Mouse (Mus musculus) hindbrain, embryonic 15.5 days (tissue): ENCODE results near the gene Emc8. TPM values are rescaled to one million over a fixed set of nuclear protein-coding genes. Genes with fewer than 3 reads are reported as not detected.
A peak's percentile ranks its signal among the peaks of the same experiment; 100 is the strongest.

Experiments
- ATAC-seq: fragments of 200-750 bp; cut with Nextera tagmentation; 2 replicates; pipeline ENCODE4 v1.8.0; 2017; ENCODE audit warnings: low read depth, moderate number of reproducible peaks, moderate TSS enrichment; ENCODE audit not compliant: low FRiP score
- H3K27ac ChIP-seq: fragments of 300-500 bp; sonication (generic); replicated peaks from 2 replicates; pipeline ENCODE4 v1.5.1; 2015; ENCODE audit warnings: mild to moderate bottlenecking, inconsistent platforms
- H3K27me3 ChIP-seq: fragments of 300-500 bp; sonication (generic); 2 replicates; pipeline ENCODE4 v1.6.1; 2015; ENCODE audit warnings: control low read depth, inconsistent platforms
- H3K36me3 ChIP-seq: fragments of 300-500 bp; sonication (generic); 2 replicates; pipeline ENCODE4 v1.6.1; 2015; ENCODE audit warnings: control low read depth, inconsistent platforms
- H3K4me1 ChIP-seq: fragments of 300-500 bp; sonication (generic); replicated peaks from 2 replicates; pipeline ENCODE4 v1.6.1; 2015; ENCODE audit warnings: control low read depth, inconsistent platforms
- H3K4me2 ChIP-seq: fragments of 300-500 bp; sonication (generic); 2 replicates; pipeline ENCODE4 v1.6.1; 2015; ENCODE audit warnings: moderate library complexity, mild to moderate bottlenecking, inconsistent platforms
- H3K4me3 ChIP-seq: fragments of 300-500 bp; sonication (generic); 2 replicates; pipeline ENCODE4 v1.5.1; 2015; ENCODE audit warnings: mild to moderate bottlenecking, inconsistent platforms
- H3K9ac ChIP-seq: fragments of 300-500 bp; sonication (generic); 2 replicates; pipeline ENCODE4 v1.6.1; 2015; ENCODE audit warnings: inconsistent platforms
- H3K9me3 ChIP-seq: fragments of 300-500 bp; sonication (generic); 2 replicates; pipeline ENCODE4 v1.6.1; 2016; ENCODE audit warnings: control low read depth, inconsistent platforms
- WGBS: fragments of 180-500 bp; shearing (Covaris S2); methylation state at CpG from one replicate; pipeline ENCODE4 v1.1.7; 2015; 5-methylcytosine and 5-hydroxymethylcytosine counted together
- polyA plus RNA-seq: library from polyadenylated mRNA; unstranded; fragments of >200 nt; fragmentation: Nextera tagmentation; extraction: Ambion mirVana; gene quantifications from 2 replicates; pipeline ENCODE4 v1.2.1, GENCODE M21; 2015

The Emc8 gene
- polyA plus RNA-seq, 1 experiment from 2014 or later, result 114 TPM

DNA sequence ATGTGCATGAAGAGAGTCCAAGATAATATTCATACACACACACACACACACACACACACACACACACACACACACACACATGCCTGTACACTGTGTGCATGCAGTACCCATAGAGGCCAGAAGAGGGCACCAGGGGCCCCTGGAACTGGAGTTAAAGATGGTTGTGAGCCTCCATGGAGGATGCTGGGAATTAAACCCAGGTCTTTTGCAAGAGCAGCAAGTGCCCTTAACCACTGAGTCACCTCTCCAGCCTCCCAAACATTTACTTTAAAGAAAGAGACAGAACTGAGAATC is 29.6 kb upstream of the Emc8 start:
- H3K9ac ChIP-seq, result no peak overlapping the region
- no peaks in the 10 kb centered on the region for H3K9me3 ChIP-seq
- H3K36me3 ChIP-seq, result no peaks in the 10 kb centered on the region
- no peak overlapping the region for H3K27ac ChIP-seq
- peaks cover 8% of the 10 kb centered on the region for H3K4me1 ChIP-seq
- ATAC-seq, result no peak
- no peaks in the 10 kb centered on the region for H3K27me3 ChIP-seq
- no peak overlapping the region for H3K4me2 ChIP-seq
- no peak overlapping the region for H3K4me3 ChIP-seq

DNA sequence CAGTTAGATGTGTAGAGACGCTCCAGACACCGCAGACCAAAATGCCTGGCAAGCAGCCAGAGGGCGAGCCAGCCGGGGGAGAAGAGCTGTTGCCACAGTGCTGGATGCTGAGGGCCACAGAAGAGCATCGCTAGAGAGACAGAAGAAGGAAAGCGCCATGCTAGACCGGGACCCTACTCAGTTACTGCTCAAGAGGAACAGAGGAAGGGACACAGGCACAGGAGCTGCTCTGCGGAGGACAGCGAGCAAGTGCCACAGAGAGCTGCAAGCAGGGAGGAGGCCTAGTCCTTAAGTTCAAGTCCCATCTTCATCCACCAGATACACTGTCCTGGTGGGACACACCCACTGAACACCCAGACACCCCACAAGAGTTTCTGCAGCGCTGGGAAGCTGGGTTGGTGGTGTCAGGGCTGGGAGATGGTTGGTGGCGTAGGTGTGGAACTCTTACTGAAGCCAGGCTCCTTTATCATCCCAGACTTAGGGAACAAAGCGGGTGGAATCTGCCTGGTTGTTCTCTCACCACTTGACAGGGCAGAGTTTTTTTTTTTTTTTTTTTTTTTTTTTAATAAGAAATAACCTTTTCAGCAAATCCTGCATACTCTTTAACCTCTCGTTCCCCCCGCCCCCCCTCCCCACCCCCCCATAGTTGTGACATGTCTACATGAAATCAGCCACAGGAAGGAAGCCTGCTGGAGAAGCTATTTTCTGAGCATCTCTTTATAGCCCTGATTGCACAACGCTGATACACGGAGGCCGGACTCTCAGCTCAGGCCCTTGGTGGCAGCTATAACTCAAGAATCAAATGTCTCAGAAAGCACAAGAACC is 29.0 kb upstream of the Emc8 start:
- no peaks in the 10 kb centered on the region for H3K36me3 ChIP-seq
- H3K4me2 ChIP-seq, result no peak overlapping the region
- 0 out of 2 replicates have a peak, but pooled peaks have one; percentile 19 for ATAC-seq
- no peaks in the 10 kb centered on the region for H3K9me3 ChIP-seq
- peaks cover 8% of the 10 kb centered on the region for H3K4me1 ChIP-seq
- WGBS, result 76% methylated on average over 17 of the region's 17 CpGs
- no peak overlapping the region for H3K9ac ChIP-seq
- H3K27ac ChIP-seq, result peak overlapping the region; percentile 13; the same call in 1 of the 2 replicates
- H3K27me3 ChIP-seq, result no peaks in the 10 kb centered on the region
- no peak overlapping the region for H3K4me3 ChIP-seq

DNA sequence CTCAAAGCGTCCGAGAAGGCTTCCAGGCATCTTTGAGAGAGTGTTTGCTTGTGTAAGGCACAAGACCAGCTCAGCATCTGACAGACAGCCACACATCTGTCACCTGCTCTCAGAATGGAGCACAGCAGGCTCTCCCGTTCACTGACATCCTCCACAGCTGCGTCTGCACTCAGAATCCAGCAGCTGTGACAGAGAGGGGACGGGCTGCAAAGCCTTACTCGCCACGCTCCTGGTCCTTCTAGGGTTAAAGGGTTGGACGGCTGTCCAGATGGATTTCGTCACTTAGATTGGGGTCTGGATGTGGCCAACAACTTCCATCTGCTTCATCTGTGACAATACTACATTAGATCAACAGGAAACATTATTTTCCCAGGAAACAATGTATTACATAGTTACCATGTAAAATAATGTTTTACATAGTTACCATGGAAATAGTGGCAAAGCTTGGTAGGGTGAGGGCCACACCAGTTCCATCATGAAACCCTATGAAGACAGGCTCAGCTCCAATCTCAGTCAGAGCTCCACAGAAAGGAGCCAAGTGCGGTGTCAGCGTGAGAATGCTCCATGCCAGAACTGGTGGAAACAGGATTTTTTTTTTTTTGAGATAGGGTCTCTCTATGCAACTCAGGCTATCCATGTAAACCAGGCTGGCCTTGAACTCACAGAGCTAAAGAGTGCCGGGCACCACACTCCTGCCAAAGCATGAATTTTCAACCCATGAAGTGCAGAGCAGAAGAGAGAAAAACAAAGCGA is 28.2 kb upstream of the Emc8 start:
- H3K9me3 ChIP-seq, result no peaks in the 10 kb centered on the region
- H3K9ac ChIP-seq, result no peak overlapping the region
- WGBS, result 47% methylated on average over 13 of the region's 13 CpGs
- H3K27ac ChIP-seq, result peak overlapping the region; percentile 13; the same call in 1 of the 2 replicates
- peaks cover 8% of the 10 kb centered on the region for H3K4me1 ChIP-seq
- no peak overlapping the region for H3K4me2 ChIP-seq
- no peak overlapping the region for H3K4me3 ChIP-seq
- no peak for ATAC-seq
- H3K27me3 ChIP-seq, result no peaks in the 10 kb centered on the region
- no peaks in the 10 kb centered on the region for H3K36me3 ChIP-seq

DNA sequence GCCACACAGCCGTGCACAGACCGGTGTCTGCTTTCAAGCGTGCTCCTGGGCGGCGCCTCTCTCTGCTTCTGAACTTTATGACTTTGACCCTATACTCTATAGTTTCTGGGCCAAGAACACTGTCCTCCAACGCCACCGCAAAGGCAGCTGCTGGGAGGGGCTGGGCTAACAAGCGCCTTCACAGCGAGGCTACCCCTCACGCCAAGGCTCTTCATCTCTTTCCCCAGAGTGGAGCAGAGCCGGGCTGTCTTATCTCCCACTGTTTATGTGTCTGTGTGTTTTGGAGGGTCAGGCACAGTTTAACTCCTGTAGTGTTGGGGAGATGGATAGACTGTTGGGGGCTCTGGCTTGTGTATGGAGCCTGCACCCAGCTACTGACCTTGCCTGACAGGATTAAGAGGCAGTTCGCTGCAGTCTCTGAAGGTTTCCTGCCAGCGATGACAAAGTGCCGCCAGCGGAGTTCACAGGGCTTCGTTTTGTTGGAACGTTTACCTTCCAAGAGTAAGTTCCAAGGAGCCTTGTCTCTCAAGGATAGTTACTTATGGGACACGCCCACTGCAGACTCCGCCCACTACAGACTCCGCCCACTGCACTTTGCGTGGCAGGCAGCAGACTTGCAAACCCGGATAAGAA is 25.6 kb upstream of the Emc8 start:
- H3K4me2 ChIP-seq, result no peak overlapping the region
- 56% methylated on average over 22 of the region's 22 CpGs for WGBS
- no peak overlapping the region for H3K4me3 ChIP-seq
- H3K27ac ChIP-seq, result no peak overlapping the region
- no peaks in the 10 kb centered on the region for H3K27me3 ChIP-seq
- no peaks in the 10 kb centered on the region for H3K9me3 ChIP-seq
- H3K9ac ChIP-seq, result no peak overlapping the region
- ATAC-seq, result no peak
- no peaks in the 10 kb centered on the region for H3K36me3 ChIP-seq
- H3K4me1 ChIP-seq, result peaks cover 8% of the 10 kb centered on the region

DNA sequence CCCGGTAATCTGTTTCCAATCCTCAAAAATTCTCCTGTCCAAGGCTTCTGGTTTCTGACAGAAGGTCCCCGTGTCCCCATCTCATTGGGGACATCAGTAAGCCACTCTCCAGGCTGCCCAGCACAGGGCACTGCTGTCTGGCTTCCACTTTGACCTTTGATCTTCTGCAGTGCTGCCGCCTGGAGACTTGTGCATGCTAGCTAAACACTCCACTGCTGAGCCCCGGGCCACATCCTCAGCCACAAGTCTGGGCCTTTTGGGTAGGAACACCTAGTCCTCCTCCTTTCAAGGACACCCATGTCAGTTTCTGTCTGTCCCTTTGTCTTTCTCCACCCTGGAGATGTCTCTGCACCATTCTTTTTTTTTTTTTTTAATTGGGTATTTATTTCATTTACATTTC is 24.6 kb upstream of the Emc8 start:
- H3K9ac ChIP-seq, result no peak overlapping the region
- H3K36me3 ChIP-seq, result no peaks in the 10 kb centered on the region
- H3K27me3 ChIP-seq, result no peaks in the 10 kb centered on the region
- WGBS, result 73% methylated on average over 4 of the region's 4 CpGs
- no peak overlapping the region for H3K27ac ChIP-seq
- H3K4me1 ChIP-seq, result peaks cover 8% of the 10 kb centered on the region
- H3K4me3 ChIP-seq, result no peak overlapping the region
- no peaks in the 10 kb centered on the region for H3K9me3 ChIP-seq
- ATAC-seq, result no peak
- H3K4me2 ChIP-seq, result no peak overlapping the region

DNA sequence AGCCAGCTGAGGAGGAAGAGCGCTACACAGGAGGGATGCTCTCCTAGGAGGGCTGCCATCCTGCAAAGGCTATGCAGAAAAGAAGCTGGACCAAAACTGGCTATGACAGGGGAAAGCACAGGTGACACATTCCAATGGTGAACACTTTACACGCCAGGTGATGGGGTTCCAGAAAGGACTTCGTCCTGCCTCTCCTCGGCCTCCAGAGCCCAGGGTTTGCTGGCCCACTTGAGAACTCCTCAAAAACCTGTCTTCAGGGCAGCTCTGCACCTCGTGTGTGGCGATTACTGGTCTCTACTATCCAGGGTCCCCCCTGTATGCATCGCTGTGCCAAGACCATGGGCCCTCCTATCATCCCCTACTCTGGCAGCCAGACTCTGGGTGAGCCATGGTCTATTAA is 20.1 kb upstream of the Emc8 start:
- Histone ChIP-seq H3K4me3 (no peak overlapping the region), H3K27me3 (no peaks in the 10 kb centered on the region), H3K9ac (no peak overlapping the region), H3K36me3 (no peaks in the 10 kb centered on the region), H3K9me3 (no peaks in the 10 kb centered on the region), H3K27ac (no peak overlapping the region), H3K4me2 (no peak overlapping the region), H3K4me1 (no peaks in the 10 kb centered on the region)
- WGBS, result 91% methylated on average over 7 of the region's 7 CpGs
- no peak for ATAC-seq

DNA sequence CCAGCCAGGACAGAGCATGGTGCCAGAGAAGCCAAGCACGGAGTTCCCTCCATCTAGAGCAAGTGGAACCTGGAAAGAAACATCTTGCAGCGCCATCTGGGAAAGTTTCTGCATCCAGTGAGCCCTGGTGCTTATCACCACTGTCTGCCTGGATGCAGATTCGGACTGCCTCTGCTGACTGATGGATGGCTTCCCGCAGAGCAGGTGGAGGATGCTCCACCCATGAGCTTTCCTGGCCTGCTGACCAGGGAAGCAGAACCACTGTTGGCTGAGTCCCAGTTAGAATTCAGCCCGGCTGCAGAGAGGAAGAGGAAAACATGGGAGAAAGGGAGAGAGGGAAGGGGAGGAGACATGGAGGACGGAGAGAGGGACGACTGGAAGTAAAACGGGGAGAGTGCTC is 19.4 kb upstream of the Emc8 start:
- Histone ChIP-seq H3K4me3 (no peak overlapping the region), H3K4me1 (no peaks in the 10 kb centered on the region), H3K36me3 (no peaks in the 10 kb centered on the region), H3K27ac (no peak overlapping the region), H3K4me2 (no peak overlapping the region), H3K27me3 (no peaks in the 10 kb centered on the region), H3K9me3 (no peaks in the 10 kb centered on the region), H3K9ac (no peak overlapping the region)
- ATAC-seq, result no peak
- 74% methylated on average over 8 of the region's 8 CpGs for WGBS

DNA sequence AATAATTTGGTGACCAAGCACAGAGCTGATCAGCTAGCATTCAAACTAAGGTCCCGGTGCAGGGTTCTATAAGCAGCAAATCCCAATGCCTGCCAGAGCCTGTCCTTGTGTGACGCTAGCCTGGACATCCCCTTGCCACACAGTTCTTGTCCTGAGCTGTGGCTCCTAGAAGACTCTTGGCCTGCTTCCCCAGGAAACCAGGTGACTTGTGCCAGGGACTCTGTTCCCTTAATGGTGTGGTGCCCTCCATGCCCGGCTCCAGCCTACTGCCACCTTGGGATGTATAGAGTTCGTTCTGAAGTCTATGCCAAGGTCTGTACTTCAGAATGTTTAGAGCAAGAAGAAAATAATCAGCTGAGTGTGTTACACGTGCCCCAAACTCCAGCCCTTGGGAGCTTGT is 18.2 kb upstream of the Emc8 start:
- 82% methylated on average over 5 of the region's 5 CpGs for WGBS
- H3K4me3 ChIP-seq, result no peak overlapping the region
- ATAC-seq, result no peak

DNA sequence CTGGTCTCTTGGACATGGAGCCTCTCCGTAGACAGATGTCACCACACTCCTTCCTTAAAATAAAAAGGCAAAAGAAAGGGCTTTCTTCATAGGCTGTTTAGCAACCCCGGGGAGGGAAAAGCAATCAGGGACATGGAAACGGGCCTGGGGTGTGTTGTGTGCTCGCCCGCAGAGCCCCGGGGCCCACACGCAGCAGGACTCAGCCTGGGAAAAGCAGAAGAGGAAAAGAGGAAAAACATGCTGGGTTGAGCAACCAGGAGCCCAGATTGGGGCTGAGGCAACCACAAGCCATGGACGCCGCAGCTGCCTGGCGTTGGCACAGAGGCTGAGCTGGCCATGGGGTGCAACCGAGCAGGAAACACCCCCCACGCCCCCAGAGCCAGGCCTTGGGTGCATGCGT is 17.7 kb upstream of the Emc8 start:
- Histone ChIP-seq H3K4me1 (no peaks in the 10 kb centered on the region), H3K27me3 (no peaks in the 10 kb centered on the region), H3K36me3 (no peaks in the 10 kb centered on the region), H3K27ac (no peak overlapping the region), H3K4me3 (no peak overlapping the region), H3K9me3 (no peaks in the 10 kb centered on the region), H3K9ac (no peak overlapping the region), H3K4me2 (no peak overlapping the region)
- 88% methylated on average over 13 of the region's 13 CpGs for WGBS
- ATAC-seq, result no peak

More for the DNA sequence above, 18.2 kb upstream of the Emc8 start:
- no peak overlapping the region for H3K4me2 ChIP-seq
- no peaks in the 10 kb centered on the region for H3K36me3 ChIP-seq
- H3K4me1 ChIP-seq, result no peaks in the 10 kb centered on the region
- no peaks in the 10 kb centered on the region for H3K27me3 ChIP-seq
- no peak overlapping the region for H3K9ac ChIP-seq
- no peaks in the 10 kb centered on the region for H3K9me3 ChIP-seq
- H3K27ac ChIP-seq, result no peak overlapping the region

DNA sequence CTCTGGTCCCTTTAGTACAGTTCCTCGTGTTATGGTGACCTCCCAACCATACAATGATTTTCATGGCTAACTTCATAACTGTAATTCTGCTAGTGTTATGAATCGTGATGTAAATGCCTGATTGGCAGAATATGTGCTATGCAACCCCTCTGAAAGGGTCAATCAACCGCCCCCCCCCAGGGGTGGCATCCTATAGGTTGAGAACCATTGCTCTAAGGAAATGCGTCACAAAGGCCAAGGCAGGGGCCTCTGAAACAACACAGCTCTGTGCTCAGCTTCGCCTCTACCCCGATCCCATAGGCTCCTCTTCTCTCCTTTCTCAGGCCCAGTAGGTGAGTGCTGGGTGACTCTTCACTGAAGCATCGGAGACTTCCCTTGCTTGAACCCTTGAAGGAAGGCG is 17.2 kb upstream of the Emc8 start:
- WGBS, result 87% methylated on average over 8 of the region's 8 CpGs
- no peaks in the 10 kb centered on the region for H3K27me3 ChIP-seq
- no peak overlapping the region for H3K4me2 ChIP-seq
- no peak overlapping the region for H3K9ac ChIP-seq
- no peaks in the 10 kb centered on the region for H3K9me3 ChIP-seq
- H3K27ac ChIP-seq, result no peak overlapping the region
- H3K36me3 ChIP-seq, result no peaks in the 10 kb centered on the region
- H3K4me1 ChIP-seq, result no peaks in the 10 kb centered on the region
- H3K4me3 ChIP-seq, result no peak overlapping the region
- no peak for ATAC-seq

DNA sequence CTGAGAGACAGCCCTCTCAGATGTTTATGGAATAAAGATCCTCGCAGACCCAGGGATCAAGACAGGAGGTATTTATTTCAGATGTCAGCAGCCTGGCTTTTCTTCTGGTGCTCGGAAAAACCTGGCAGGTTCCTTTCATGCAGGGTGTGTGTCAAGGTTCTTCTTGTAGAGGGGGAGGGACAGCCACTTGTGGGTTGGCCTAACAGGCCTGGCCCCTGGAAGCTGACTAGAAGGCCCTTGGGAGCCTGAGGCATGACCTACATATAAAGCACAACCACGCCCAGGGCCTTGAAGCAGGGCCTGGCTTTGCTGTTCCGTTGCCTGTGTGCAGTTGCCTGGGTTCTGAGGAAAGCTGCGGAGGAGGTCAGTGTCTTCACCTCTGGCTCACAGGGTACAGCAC is 16.7 kb upstream of the Emc8 start:
- Histone ChIP-seq H3K9me3 (no peaks in the 10 kb centered on the region), H3K27me3 (no peaks in the 10 kb centered on the region), H3K27ac (no peak overlapping the region), H3K4me2 (no peak overlapping the region), H3K4me3 (no peak overlapping the region), H3K9ac (no peak overlapping the region), H3K4me1 (no peaks in the 10 kb centered on the region), H3K36me3 (no peaks in the 10 kb centered on the region)
- ATAC-seq, result no peak
- 75% methylated on average over 5 of the region's 5 CpGs for WGBS

DNA sequence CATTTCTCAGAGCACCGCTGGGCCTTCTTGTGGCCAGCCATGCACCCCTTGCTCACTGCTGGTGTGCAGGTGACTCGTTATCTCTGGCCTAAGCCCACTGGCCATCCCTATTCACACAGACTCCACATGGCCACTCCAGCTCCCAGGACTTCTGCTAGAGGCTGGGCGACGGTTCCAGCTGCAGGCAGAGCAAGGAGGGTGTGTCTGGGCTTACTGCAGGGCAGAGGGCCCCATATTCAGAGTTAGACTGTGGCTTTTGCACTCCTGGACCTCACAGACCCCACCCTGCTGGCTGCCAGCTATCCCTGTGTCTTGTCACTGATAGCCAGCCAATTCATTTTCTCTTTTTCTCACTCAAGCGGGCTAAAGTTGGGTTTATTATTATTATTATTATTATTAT is 15.7 kb upstream of the Emc8 start:
- no peaks in the 10 kb centered on the region for H3K4me1 ChIP-seq
- no peak overlapping the region for H3K4me2 ChIP-seq
- WGBS, result 67% methylated on average over 5 of the region's 5 CpGs
- H3K27me3 ChIP-seq, result no peaks in the 10 kb centered on the region
- no peaks in the 10 kb centered on the region for H3K36me3 ChIP-seq
- H3K9ac ChIP-seq, result no peak overlapping the region
- H3K27ac ChIP-seq, result no peak overlapping the region
- H3K4me3 ChIP-seq, result no peak overlapping the region
- no peaks in the 10 kb centered on the region for H3K9me3 ChIP-seq
- no peak for ATAC-seq
